Mouse (Mus musculus) urinary bladder, postnatal 36 days (tissue): Measurements from ENCODE around the gene Sumo1.

ENCODE experiments used
- DNase-seq, 2 experiments: peaks; one replicate each; pipeline ENCODE4 v3.0.0; 2022; ENCODE audit warnings: low spot score in 2 of 2, mixed read lengths in 1 of 2

Sumo1 gene

DNA sequence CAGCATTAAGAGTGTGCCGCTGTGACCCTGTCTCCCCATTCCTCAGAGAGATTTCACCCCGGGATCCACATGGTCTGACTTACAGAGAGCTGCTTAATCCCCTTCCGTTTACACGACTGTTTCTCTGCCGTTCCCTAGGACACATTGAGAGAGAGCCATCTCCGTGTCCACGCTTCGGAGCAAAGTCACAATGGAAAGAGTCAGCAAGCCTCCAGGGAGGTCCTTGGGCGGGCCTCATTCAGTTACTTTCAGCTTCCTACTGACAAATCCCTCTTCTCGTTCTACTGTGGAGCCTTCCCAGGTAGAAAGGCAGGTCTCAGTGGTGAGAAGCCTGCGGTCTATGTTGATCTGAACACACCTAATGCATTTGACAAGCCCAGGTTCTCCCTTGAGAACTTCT is 119.6 kb downstream of the Sumo1 start:
- DNase-seq: no peak

DNA sequence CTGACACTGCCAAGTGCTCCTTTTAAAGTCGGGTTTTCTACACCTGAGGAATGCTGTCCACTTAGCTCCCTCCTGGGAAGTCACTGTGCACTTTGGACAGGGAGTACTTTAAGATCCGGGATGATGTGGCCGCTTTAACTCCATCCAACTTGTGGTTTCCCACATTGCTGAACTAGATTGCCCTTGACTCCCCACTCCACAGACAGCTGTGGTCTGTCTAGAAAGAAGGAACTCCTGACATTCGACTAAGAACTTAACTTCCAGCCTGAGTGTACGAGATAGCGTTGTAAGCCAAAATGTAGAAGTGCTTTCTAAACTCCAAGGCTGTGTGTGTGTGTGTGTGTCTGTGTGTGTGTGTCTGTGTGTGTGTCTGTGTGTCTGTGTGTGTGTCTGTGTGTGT is 120.4 kb downstream of the Sumo1 start:
- no peak for DNase-seq

- DNase-seq: no peak
These were observed 121.5 kb downstream of the Sumo1 start for GRCm38 (mm10) chr1:59549036-59549675.

GRCm38 (mm10) chr1:59548486-59548885 is 122.1 kb downstream of the Sumo1 start:
- DNase-seq: no peak

DNA sequence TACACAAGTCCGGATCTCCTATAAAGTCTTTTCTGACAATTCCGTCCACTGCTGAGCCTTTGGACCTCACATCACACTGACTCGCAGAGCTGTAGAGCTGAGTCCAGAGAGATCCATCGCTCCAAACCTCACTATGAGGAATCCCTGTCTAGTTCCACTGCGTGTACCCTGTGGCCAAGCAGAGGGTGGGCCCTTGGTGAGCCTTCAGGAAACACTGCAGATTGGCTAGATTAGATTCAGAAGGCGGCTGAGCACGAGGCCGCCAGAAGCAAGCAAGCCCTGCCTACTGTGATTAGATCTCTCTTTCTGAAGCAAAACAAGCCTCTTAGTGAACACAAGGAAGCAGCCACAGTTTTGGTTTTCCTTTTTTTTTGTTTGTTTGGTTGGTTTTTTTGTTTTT is 126.7 kb downstream of the Sumo1 start:
- peak in 1 of 2 experiments; percentile 42 for DNase-seq

- no peak for DNase-seq
These were observed 128.4 kb downstream of the Sumo1 start for GRCm38 (mm10) chr1:59542231-59542630.

GRCm38 (mm10) chr1:59541271-59542020 is 129.2 kb downstream of the Sumo1 start:
- no peak for DNase-seq

GRCm38 (mm10) chr1:59540537-59541148 is 130.0 kb downstream of the Sumo1 start:
- DNase-seq: no peak

DNA sequence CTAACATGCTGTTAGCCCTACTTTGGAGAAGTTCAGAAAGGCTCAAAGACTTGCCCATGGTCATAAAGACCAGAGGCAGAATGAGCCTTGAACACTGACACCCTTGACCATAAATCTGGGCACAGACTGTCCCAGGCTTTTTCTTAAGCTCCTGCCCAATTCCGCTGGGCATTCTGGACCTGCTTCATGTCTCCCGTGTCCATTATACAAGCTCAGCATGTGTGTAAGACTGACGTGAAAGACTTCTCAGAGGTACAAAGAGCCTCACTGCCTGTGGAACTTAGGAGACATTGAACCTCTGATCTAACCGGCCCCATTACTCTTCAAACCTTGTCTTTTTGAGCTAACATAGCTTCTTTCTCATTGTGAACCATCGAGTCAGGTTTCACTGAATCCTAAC is 132.3 kb downstream of the Sumo1 start:
- DNase-seq: no peak
